Mouse (Mus musculus): ENCODE measurements around the gene Arhgap9.

The Arhgap9 gene

DNA sequence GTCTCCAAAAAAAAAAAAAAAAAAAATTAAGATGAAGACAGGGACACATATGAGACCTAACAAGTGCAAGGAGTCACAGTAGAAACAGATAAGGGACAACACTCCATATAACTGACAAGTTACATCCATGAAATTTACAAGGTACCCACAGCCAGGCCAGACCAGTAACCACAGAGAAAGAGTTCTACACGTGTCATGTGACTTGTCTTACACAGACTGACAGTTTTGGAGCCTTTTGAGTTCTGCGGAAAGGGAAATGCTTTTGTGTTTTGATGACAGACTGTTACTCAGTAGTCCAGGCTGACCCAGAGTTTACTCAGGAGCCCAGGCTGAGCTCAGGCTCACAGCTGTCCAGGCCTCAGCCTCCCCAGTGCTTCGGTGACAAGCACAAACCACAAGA is 21.3 kb downstream of the Arhgap9 start:
- no peak for DNase-seq (ENCODE audit: low spot score)

DNA sequence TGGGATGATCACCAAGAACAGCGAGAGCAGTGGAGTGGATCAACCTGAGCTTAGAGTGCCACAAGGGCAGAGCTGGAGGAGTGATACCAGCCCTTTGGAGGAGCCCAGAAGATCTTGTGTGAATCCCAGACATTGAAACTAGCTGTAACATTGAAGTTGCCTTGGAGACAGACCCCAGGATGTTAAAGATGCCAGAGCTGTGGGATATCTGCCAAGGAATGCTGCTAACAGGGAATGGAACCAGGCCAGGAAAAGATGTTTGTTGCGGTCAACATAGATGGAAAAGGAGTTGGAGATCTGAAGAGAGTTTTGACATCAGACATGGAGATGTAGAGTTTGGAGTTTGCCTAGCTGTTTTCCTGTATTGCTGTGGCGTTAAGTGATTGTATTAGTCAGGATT is 24.4 kb downstream of the Arhgap9 start:
- DNase-seq (ENCODE audit: low spot score): no peak

DNA sequence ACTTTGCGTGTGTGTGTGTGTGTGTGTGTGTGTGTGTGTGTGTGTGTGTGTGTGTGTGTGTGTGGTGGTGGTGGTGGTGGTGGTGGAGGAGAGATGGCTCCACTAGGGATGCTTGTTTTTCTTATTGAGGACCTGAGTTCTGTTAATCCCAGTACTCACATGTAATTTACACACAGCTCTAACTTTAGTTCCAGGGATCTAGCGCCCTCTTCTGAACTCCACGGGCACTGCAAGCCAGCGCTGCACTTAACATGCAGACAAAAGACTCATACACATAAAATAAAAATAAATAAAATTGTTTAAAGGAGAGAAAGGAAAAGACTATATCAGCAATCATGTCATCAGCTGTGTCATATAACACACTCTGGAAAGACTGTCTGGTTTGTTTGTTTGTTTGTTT is 27.2 kb downstream of the Arhgap9 start:
- DNase-seq (ENCODE audit: low spot score): no peak

DNA sequence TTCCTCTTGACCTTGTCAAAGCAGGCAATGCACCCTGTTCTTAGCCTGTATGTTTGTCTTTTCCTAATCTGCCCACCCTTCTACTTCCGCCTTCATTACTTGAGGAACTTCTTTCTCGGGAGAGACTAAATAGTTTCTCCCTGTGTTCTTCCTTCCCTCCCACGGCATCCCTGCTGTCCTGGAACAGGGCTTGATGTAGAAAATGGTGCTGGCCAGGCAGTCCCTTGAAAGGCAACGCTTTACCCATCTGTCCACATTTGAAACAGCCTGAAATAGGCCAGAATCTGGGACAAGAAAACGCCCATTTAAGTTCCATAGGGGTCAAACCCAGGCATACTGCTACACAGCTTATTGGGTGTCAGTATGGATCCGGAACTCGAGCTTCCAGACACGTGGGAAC is 28.0 kb downstream of the Arhgap9 start:
- DNase-seq (ENCODE audit: low spot score): no peak

DNA sequence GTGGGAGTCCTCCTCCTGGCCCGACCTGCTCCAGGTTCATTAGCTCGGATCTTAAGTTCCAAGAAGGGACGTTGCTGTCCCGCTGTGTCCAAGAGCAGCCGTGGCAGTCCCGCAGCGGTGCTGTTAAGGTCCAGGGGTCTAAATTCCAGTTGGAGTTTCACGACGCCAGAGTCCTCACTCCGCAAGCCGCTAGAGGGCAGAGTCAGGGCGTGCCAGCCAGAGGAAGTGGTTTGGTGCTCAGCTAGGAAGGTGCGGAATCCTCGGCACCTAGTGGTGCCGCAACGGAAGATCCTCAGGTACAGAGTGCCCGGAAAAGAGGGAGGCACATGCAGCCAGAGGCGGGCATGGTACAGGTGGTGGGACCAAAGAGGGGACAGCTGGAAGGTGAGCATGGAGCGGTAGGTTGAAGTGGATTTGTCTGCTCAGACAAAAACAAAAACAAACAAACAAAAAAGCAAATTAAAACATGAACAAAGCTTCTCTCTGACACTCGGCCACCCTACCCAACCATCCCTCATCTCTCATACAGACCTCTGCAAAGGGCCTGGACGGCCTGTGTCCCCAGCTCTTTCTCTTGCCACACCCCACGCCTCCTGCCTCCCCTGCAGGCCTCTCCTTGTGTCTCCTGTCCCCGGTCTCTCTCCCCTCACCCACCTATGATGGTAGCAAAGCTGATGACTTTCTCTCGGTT is 29.0 kb downstream of the Arhgap9 start:
- DNase-seq (ENCODE audit: low spot score): peak; percentile 41

DNA sequence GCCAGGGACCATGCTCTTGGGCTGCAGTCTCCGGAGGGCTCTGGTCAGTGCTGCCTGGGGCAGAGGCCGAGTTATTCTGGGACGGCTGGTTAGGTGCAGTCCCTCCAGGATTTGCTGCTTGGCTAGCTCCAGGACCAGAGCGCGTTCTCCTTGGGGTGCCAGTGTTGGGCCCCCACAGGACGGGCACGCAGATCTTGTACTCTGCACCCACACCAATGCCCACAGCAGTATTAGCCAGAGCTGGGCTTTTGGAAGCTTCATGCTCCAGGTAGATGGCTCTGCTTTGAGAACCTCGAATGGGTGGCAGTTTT is 29.5 kb downstream of the Arhgap9 start:
- DNase-seq (ENCODE audit: low spot score): no peak

DNA sequence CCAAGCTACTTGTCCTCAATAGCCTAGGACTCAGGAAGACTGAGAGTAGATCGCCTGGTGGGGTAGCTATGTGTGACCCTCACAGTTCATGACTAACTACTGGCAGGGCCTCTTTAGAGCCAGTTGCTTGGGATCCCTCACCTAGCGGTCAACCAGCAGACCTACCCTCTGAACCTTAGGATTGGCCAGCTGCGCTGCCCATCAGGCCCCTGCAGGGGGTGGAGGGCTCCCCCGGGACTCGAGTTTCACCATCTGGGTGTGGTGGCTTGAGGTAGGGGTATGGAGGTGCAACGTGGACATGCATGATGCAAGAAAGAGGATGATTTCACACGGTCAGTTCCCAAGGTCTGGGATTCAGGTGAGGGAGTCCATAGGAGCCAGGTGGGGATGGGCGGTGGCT is 30.0 kb downstream of the Arhgap9 start:
- DNase-seq (ENCODE audit: low spot score): no peak

DNA sequence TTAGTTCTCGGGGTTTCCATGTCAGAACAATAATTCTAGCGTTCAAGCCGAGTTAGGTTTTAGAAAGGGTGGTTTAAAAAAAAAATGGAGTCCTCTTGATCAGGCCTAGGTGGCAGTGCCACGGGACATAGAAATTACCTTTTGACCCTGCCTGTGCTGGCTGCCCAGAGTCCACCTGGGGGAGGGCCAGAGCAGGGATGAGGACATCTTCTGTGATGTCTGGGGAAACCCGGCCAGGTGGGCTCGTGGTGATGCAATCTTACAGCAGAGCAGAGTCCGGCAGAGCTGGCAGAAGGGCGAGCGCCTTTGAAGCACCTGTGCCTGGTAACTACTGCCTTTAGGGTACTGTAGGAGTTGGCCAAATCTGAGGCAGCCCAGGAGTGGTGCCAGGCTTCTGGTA is 30.4 kb downstream of the Arhgap9 start:
- DNase-seq (ENCODE audit: low spot score): no peak

DNA sequence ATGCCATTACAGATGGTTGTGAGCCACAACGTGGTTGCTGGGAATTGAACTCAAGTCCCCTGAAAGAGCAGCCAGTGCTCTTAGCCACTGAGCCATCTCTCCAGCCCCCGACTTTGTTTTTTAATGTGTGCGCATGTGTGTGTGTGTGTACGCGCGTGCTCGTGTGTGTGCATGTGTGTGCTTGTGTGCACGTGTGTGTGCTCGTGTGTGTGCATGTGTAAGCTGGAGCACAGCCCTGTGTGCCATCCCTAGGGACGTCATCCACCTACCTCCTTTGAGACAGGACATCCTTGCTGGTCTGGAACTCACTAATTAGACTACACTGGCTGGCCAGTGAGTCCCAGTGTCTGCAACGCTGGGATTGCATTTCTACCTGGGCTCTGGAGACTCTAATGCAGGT is 31.0 kb downstream of the Arhgap9 start:
- no peak for DNase-seq (ENCODE audit: low spot score)

DNA sequence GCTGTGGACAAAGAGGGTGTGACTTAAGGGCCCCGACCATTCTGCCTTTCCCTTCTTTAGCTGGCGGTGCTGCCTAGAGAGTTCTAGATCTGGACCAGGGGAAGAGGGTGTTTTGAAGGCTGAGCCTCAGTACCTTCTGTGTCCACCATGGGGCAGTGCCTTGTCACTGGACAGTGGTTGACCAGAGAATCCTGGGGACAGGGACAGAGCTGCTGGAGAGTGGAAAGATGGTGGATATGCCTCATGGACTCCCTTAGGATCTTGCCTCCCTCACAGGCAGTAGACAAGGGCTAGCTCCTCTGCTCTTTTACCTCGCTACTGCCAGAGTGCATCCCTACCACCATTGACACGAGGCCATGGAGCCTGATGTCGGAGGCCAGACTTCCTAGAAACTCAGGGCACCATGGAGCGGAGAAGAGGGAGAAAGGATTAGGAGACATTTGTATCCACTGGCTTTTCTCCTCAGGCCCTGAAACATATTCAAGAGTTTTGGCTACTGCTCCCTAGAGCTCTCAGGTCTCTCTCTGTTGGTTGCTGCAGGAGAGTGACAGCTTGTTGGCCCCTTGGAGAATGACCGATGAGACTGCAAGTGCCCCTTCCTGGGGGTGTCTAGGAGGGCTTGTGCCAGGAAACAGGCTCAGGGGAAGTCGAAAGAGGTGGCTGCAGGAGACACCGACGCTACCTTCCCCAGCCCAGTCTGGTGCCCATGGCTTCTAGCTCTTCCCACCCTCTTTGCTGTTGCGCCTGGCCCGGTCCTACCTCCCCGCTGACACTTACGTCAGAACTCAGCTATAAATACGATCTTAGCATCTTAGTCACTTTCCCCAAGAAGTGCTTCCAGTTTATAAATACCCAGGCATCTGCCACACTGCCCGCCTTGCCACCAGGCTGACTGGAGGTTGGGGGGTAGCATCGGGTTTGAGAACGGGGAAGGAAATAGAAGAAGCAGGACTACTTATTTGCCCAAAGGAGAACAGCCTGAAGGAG is 32.4 kb downstream of the Arhgap9 start, which contains the start of gene Inhbe:
TSS of gene Inhbe (minus strand) at position 503 of the 987 bp plus-strand sequence.
- peak; percentile 77 for DNase-seq (ENCODE audit: low spot score)

DNA sequence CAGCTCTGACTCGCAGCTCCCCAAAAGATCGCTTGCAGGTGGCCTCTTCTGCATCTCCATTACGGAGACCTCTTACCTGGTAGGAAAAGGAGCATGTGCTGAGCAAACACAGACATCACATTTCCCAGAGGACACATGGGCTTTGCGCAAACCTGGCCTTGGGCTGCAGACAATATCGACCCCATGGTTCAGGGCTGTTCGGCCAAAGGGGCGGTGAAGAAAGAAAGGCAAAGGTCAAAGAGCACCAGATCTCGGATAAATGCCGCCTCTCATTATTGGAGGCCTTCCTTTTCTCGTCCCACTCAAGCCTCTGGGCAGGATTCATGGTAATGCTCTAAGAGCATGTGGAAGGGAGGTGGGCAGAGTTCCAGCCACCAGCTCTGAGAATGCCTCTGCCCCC is 33.6 kb downstream of the Arhgap9 start:
- DNase-seq (ENCODE audit: low spot score): no peak

DNA sequence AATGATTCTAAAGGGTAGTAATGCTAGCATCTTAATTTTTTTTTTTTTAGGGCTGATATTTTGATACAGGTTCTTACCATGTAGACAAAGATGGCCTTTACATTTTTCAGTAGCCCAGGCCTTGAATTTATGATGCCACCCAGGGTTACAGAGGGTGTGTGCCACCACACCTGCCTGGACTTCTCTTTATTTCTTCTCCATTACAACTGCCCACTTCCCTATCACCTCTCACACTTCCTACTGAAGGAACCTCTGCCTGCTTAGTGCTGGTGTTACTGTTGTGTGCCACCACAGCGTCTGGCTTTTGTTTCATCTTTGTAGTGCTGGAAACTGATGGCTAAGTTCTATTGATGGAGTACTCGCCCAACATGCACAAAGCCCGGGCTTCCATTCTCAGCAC is 39.0 kb downstream of the Arhgap9 start:
- DNase-seq (ENCODE audit: low spot score): no peak

DNA sequence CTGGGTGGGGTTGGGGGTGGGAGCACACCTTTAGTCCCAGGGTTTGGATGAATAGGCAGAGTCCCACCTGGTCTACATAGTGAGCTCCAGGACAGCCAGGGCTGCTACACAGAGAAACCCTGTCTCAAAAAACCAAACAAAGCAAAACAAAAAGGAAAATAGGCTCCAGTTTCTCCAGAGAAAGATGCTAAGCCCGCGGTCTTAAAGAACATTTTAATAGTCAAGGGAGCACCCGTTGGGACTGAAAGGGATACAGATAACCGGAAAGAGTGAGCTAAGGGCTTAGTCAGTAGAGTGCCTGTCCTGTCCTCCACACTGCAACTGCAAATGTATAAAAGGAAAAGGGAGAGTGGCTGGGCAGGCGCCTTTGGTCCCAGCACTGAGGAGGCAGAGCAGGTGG is 45.4 kb downstream of the Arhgap9 start:
- no peak for DNase-seq (ENCODE audit: low spot score)

DNA sequence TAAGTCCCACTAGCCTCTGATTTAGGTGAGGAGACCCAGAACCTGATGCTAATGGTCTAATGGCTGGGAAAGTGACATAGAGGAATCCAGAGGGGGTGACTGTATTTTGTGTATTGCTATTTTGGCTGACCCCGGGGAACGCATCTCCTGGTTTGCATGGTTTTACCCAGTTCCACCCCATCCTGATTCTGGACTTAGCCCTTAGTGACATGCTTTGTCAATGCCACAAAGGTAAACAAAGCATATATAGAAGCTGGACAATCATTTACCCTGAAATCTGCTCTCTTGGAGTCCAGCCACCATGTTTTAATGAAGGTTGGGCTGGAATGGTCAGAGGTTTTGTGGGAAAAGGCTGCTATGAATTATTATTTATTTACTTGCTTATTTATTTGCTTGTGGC is 46.5 kb downstream of the Arhgap9 start:
- no peak for DNase-seq (ENCODE audit: low spot score)

DNA sequence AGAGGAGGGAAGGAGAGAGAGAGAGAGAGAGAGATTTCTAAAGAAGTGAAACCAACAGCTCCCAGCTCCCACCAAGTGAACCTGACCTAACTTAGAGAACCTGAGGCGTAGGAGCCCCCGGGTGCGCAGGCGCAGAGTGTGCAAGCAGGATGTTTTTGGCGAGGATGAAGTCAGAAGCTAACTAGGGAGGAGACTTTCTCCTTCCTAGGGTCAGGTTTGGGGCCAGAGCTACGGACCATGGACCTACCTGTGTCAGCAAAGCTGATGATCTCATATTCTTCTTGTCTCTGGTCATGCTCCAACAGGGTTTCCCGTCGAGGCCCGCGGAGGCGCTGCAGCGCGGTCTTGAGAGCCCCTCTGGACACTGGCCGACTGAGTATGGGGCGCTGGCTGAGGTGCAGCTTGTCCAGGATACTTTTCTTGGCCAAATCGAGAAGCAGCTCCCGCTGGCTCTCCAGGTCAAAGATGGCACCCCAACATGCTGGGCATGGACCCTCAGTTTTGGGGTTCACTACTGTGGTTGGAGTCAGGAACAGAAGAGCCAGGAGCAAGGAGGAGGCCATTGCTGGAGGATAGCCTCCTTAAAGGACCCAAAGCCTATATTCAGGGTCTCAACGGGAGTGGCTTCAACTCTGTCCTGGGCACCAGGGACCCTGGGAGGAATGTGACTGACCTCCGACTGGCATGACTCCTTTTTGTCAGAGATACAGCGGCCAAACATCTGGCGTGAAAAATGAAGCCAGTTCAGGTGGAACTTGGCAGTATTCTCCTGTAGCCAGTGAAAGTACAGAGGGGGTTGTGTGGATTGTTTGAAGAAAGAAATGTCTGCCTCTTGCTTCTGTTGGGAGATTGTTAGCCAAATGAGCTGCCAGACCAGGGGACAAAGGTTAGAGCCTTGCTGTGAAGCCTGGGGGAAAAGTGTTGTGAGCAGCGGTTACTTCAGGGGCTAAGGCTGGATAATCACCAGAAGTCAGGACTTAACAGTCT is 48.4 kb downstream of the Arhgap9 start, which contains the start of gene Inhbc:
TSS of gene Inhbc (minus strand) at position 598 of the 987 bp plus-strand sequence.
- no peak for DNase-seq (ENCODE audit: low spot score)

DNA sequence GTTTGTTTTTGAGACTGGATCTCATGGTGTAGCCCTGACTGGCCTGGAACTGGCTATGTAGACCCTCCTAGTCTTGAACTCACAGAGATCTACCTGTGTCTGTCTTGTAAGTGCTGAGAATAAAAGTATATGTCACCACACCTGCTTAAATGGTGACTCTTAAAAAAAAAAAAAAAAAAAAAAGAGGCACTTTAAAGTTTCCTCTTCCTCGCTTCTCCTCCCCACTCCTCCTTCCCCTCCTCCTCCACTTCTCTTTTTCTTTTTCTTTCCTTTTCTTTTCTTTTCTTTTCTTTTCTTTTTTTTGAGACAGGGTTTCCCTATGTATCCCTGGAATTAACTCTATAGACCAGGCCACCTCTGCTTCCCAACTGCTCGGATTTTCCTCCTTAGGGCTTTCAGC is 49.3 kb downstream of the Arhgap9 start:
- no peak for DNase-seq (ENCODE audit: low spot score)

DNA sequence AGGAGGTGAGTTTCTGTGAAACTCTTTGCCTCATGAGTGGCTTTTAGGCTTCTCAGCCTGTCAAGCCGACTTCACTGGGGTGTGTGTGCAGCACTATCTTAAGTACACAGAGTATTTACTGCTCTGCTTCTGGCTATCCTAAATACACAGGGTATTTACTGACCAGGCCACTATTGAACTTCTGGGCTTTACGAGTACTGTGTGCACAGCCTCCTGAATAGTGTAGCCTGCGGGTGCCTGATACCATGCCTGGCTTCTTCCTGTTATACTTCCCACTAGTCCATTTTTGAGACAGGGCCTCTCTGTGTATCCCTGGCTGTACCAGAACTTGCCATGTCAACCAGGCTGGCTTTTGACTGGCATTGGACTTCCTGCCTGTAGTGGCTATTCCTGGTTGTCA is 55.9 kb downstream of the Arhgap9 start:
- DNase-seq (ENCODE audit: low spot score): no peak

Measured in left cerebral cortex, adult 11 months (tissue).